Mouse (Mus musculus) CH12.LX (cell line): ENCODE measurements around the gene Dner.

Experiments used
- CTCF ChIP-seq, 2 experiments: IDR thresholded peaks in 1 of 2; conservative IDR thresholded peaks in 1 of 2; 2 replicates each; pipeline ENCODE4 v1.5.1; 2011 to 2012; ENCODE audit warnings: low read depth in 2 of 2, low read length in 2 of 2, improper control_type of control experiment in 1 of 2, inconsistent platforms in 1 of 2, mild to moderate bottlenecking in 1 of 2, moderate library complexity in 1 of 2
- MAX ChIP-seq: IDR thresholded peaks from 2 replicates; pipeline ENCODE4 v1.6.1; 2011; ENCODE audit warnings: low read length, improper control_type of control experiment
- MAZ ChIP-seq: IDR thresholded peaks from 2 replicates; pipeline ENCODE4 v1.6.1; 2012; ENCODE audit warnings: low read depth, mild to moderate bottlenecking, inconsistent platforms, low read length, improper control_type of control experiment, moderate library complexity
- RCOR1 ChIP-seq: conservative IDR thresholded peaks from 2 replicates; pipeline ENCODE4 v1.6.1; 2012; ENCODE audit warnings: low read depth, mild to moderate bottlenecking, inconsistent platforms, low read length, improper control_type of control experiment
- USF2 ChIP-seq: conservative IDR thresholded peaks from 2 replicates; pipeline ENCODE4 v1.6.1; 2011; ENCODE audit warnings: low read depth, low read length, improper control_type of control experiment

- no peak for TF ChIP-seq MAZ
- TF ChIP-seq MAX: no peak
- TF ChIP-seq RCOR1: no peak
- TF ChIP-seq CTCF (conservative IDR thresholded peaks at IDR 0.05 in 1 of 2, IDR thresholded peaks at IDR 0.05 in 1 of 2; ENCODE audit: low read depth in 2 of 2, low read length in 2 of 2): no peak
- no peak for TF ChIP-seq USF2
Observed at GRCm38 (mm10) chr1:84427757-84428156, 268.3 kb downstream of the Dner start.
